Mouse (Mus musculus) neural tube, embryonic 12.5 days (tissue): ENCODE measurements at regions not wholly inside any gene's neighbourhood (a gene's known extent, or its start where the extent isn't known, plus 50 kb on each side); places are given as distances from the start of the nearest gene placed in this dataset.

Experiments used
- ATAC-seq: fragments of 200-750 bp; cut with Nextera tagmentation; 2 replicates; pipeline ENCODE4 v1.8.0; 2017; ENCODE audit warnings: low read depth, mild to moderate bottlenecking, moderate TSS enrichment, moderate library complexity; ENCODE audit not compliant: low FRiP score
- H3K27ac ChIP-seq: fragments of 300-500 bp; sonication (generic); 2 replicates; pipeline ENCODE4 v1.5.1; 2016
- H3K27me3 ChIP-seq: fragments of 300-500 bp; sonication (generic); replicated peaks from 2 replicates; pipeline ENCODE4 v1.6.1; 2016; ENCODE audit warnings: mild to moderate bottlenecking
- H3K36me3 ChIP-seq: fragments of 300-500 bp; sonication (generic); 2 replicates; pipeline ENCODE4 v1.6.1; 2016; ENCODE audit warnings: mild to moderate bottlenecking
- H3K4me1 ChIP-seq: fragments of 300-500 bp; sonication (generic); 2 replicates; pipeline ENCODE4 v1.6.1; 2016
- H3K4me2 ChIP-seq: fragments of 300-500 bp; sonication (generic); replicated peaks from 2 replicates; pipeline ENCODE4 v1.6.1; 2016; ENCODE audit warnings: mild to moderate bottlenecking
- H3K4me3 ChIP-seq: fragments of 300-500 bp; sonication (generic); 2 replicates; pipeline ENCODE4 v1.5.1; 2016
- H3K9ac ChIP-seq: fragments of 300-500 bp; sonication (generic); 2 replicates; pipeline ENCODE4 v1.6.1; 2016; ENCODE audit warnings: mild to moderate bottlenecking
- H3K9me3 ChIP-seq: fragments of 300-500 bp; sonication (generic); 2 replicates; pipeline ENCODE4 v1.6.1; 2016; ENCODE audit warnings: mild to moderate bottlenecking
- WGBS: fragments of 180-500 bp; shearing (Covaris S2); methylation state at CpG from one replicate; pipeline ENCODE4 v1.1.7; 2016; 5-methylcytosine and 5-hydroxymethylcytosine counted together

DNA sequence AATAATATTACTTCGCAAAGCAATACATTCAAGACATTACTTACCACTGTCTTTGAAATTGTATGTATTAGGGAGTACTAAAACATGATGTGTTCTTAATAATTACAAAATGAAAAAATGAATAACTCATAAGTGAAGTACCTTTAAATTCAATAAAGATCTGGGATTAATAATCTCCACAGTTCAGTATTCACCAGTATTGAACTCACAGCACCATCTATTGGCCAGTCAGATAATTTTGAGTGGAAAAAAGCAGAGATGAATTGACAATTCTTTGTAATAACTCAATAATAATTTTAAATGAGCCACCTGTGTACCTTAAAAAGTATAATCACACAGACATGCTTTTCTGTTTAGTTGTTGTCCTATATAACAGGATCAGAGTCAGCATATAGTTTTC is 180.7 kb downstream of the Nsun3 start:
- no peaks in the 10 kb centered on the region for H3K9me3 ChIP-seq
- H3K4me2 ChIP-seq = no peak overlapping the region
- WGBS = 92% methylated on average over 1 of the region's 1 CpGs
- no peak overlapping the region for H3K27ac ChIP-seq
- no peaks in the 10 kb centered on the region for H3K27me3 ChIP-seq
- no peak overlapping the region for H3K4me3 ChIP-seq
- no peak for ATAC-seq
- H3K9ac ChIP-seq = no peak overlapping the region
- H3K36me3 ChIP-seq = no peaks in the 10 kb centered on the region
- H3K4me1 ChIP-seq = no peaks in the 10 kb centered on the region

DNA sequence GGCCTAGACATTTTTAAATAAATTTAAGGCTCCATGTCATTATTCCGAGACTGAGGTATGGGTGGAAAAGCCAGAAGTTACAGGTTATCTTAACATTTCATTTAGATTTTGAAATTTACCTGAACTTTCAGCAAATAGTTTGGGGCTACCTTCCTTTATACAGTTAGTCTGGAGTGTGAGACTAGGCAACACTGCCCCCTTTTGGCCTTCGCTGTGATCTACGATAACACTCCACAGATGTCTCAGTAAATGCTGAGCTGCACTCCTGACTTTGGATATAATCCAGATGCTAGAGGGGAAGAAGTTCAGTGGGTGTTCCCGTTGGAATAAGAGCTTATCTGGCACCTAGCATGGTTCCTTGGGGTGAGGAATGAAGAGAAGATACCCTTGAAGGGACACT is 224.6 kb downstream of the Nsun3 start:
- peak; percentile 83 for ATAC-seq
- no peak overlapping the region for H3K4me2 ChIP-seq
- H3K9me3 ChIP-seq = no peaks in the 10 kb centered on the region
- no peaks in the 10 kb centered on the region for H3K36me3 ChIP-seq
- no peaks in the 10 kb centered on the region for H3K4me1 ChIP-seq
- no peaks in the 10 kb centered on the region for H3K27me3 ChIP-seq
- H3K27ac ChIP-seq = no peak overlapping the region
- WGBS = 41% methylated on average over 4 of the region's 4 CpGs
- no peak overlapping the region for H3K9ac ChIP-seq
- no peak overlapping the region for H3K4me3 ChIP-seq

DNA sequence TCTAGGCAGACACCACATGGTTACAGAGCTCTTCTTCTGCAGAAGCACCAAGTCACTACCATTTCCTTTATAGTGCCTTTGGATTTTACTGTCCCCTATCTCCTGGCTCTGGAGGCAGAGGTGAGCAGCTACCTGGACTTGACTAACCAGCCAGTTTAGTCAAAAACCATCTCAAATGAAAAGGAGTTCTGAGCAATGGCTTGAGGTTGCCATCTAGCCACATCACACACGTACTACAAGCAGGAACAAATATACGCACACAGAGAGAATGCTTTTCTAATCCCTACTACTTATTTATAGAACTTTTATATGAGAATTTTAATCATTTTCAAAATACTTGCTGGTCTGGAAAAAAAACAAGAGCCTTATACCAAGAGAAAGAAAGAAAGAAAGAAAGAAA is 243.5 kb downstream of the Nsun3 start:
- H3K27ac ChIP-seq = no peak overlapping the region
- no peak overlapping the region for H3K4me2 ChIP-seq
- H3K4me3 ChIP-seq = no peak overlapping the region
- H3K36me3 ChIP-seq = no peaks in the 10 kb centered on the region
- no peaks in the 10 kb centered on the region for H3K9me3 ChIP-seq
- no peak overlapping the region for H3K9ac ChIP-seq
- ATAC-seq = no peak
- H3K4me1 ChIP-seq = no peaks in the 10 kb centered on the region
- 91% methylated on average over 2 of the region's 2 CpGs for WGBS
- no peaks in the 10 kb centered on the region for H3K27me3 ChIP-seq

DNA sequence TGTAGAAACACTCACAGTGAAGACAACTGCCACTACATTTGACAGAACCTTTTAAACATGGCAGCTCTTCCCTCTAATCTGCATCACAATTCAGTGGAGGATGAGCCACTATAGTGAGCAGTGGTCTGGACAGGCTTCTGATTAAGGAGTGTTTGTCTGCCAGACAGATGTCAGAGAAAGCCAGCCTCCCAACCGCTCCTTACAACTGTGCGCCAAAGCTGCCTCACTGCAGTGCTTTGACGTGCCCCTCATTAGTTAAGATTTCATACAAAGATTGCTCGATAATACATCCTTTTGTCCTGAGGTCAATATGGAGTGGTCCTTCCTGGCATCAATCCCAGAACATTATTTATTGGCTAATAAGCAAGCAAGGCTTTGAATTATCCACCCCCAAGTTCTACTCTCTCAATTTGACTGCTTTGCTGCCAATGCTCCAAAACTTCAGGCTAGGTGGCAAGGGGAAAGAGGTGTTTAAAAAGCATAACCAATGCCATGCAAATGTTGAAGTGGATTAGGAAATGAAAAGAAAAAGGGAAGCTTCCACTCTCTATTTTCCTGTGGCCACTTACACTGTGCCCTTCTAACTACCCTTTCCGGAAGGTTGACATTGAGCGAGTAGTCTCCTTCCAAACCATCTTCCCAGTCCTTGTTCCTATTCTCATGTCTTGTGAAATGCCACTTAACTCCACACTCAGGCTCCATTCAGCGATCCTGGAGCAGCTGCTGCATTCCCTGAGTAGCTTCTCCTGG is 248.7 kb downstream of the Nsun3 start:
- no peak overlapping the region for H3K9ac ChIP-seq
- no peak overlapping the region for H3K4me3 ChIP-seq
- peak; percentile 77; the same call in 1 of the 2 replicates for ATAC-seq
- 75% methylated on average over 7 of the region's 7 CpGs for WGBS
- H3K27me3 ChIP-seq = no peaks in the 10 kb centered on the region
- no peak overlapping the region for H3K4me2 ChIP-seq
- no peaks in the 10 kb centered on the region for H3K4me1 ChIP-seq
- H3K36me3 ChIP-seq = no peaks in the 10 kb centered on the region
- H3K27ac ChIP-seq = no peak overlapping the region
- no peaks in the 10 kb centered on the region for H3K9me3 ChIP-seq

DNA sequence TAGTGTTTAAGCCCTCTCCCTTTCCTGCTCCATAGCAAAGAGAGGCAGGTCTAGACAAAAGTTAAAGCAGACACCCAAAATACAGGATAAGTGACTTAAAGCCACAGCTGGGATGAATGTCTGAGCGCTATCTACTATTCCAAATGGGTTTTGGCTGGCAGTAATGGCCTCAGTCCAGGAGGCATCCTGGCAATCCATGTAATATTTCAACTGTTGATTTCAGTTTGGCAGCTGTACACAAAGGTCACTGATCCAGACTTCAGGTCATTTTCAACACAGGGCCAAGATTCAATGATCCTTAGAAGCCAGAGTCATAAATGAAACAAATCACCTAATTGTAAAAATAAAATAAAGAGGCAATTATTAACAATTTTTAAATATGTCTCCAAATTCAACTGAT is 277.3 kb downstream of the Nsun3 start:
- no peaks in the 10 kb centered on the region for H3K4me1 ChIP-seq
- H3K4me2 ChIP-seq = no peak overlapping the region
- no peaks in the 10 kb centered on the region for H3K36me3 ChIP-seq
- WGBS = 84% methylated on average over 1 of the region's 1 CpGs
- no peak overlapping the region for H3K27ac ChIP-seq
- H3K9me3 ChIP-seq = no peaks in the 10 kb centered on the region
- no peak for ATAC-seq
- H3K9ac ChIP-seq = no peak overlapping the region
- no peaks in the 10 kb centered on the region for H3K27me3 ChIP-seq
- H3K4me3 ChIP-seq = no peak overlapping the region

DNA sequence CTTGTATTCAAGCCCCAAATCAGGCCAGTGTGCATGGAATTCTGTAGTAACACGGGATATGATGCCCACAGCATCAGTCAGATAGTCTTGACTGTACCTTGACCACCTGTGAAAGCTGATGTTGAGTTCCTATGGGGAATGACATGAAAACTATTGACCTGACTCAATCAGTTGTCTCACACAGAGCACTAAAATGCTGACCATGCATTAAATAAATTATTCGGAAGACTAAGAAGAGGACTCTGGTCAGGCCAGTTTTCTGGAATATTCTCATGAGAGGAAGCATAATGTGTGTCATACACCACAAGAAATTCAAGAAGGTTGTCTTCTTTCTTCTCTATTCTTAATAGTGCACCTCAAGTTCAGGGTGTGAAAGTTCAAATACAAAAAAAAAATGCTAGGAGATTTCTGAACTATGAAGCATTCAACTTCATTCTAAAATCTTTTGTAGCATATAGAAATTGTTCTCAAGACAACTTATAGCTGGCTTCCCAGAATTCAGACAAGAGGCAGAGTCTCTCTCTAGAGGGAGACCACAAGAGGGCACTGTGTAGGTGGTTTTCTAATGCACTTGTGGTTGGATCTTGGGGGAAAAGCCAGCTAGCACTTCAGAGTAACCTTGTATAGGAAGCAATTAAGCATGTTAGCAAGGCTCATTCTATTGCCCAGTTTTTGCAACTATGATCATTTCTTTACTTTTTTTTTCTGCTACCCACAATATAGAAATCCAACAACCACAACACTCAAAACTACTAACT is 279.7 kb downstream of the Nsun3 start:
- 64% methylated on average over 2 of the region's 2 CpGs for WGBS
- Histone ChIP-seq H3K9me3 (no peaks in the 10 kb centered on the region), H3K9ac (no peak overlapping the region), H3K4me1 (no peaks in the 10 kb centered on the region), H3K4me3 (no peak overlapping the region), H3K4me2 (no peak overlapping the region), H3K27ac (no peak overlapping the region), H3K36me3 (no peaks in the 10 kb centered on the region), H3K27me3 (no peaks in the 10 kb centered on the region)
- no peak for ATAC-seq

DNA sequence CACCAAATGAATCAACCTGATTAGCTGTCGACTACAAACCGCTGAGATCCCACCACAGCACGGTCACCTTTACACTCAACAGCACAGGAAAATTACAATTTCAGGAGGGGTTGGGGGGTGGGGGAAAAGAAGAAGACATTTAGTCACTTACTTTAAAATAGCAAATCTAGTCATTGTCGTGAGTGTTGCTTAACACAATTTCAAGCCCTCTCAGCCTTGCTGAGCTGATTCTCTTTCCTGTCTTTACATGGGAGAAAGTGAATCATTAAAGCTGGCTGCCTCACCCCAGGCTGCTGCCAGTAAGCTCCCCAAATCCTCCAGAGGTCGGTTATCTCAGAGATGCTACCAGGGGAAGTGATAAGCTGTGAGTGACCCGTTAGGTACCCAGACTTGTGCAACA is 285.7 kb downstream of the Nsun3 start:
- no peak overlapping the region for H3K4me2 ChIP-seq
- no peaks in the 10 kb centered on the region for H3K27me3 ChIP-seq
- H3K36me3 ChIP-seq = no peaks in the 10 kb centered on the region
- H3K27ac ChIP-seq = no peak overlapping the region
- ATAC-seq = no peak
- no peak overlapping the region for H3K9ac ChIP-seq
- H3K4me1 ChIP-seq = no peaks in the 10 kb centered on the region
- H3K9me3 ChIP-seq = no peaks in the 10 kb centered on the region
- 77% methylated on average over 6 of the region's 6 CpGs for WGBS
- no peak overlapping the region for H3K4me3 ChIP-seq

DNA sequence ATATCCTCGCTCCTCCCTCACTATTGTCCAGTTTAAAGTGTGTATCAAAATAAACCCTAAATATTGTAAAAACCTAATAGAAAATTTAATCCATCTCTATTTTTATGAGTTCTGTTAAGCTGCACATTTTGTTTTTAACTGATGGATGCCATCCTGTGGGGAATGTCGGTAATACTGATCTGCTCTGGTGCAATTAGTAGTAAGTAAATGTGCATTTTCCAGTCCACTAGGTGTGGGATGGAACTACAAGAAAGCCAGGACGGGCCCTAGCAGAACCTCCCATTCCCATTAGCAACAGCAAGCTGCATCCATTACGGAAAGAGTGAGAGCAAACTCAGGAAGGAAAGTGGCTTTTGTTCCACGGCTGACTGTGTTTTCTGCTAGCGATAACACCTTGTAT is 286.3 kb downstream of the Nsun3 start:
- no peaks in the 10 kb centered on the region for H3K36me3 ChIP-seq
- H3K4me2 ChIP-seq = no peak overlapping the region
- no peaks in the 10 kb centered on the region for H3K9me3 ChIP-seq
- 73% methylated on average over 6 of the region's 6 CpGs for WGBS
- no peaks in the 10 kb centered on the region for H3K4me1 ChIP-seq
- no peaks in the 10 kb centered on the region for H3K27me3 ChIP-seq
- no peak overlapping the region for H3K9ac ChIP-seq
- no peak overlapping the region for H3K27ac ChIP-seq
- no peak overlapping the region for H3K4me3 ChIP-seq
- no peak for ATAC-seq

DNA sequence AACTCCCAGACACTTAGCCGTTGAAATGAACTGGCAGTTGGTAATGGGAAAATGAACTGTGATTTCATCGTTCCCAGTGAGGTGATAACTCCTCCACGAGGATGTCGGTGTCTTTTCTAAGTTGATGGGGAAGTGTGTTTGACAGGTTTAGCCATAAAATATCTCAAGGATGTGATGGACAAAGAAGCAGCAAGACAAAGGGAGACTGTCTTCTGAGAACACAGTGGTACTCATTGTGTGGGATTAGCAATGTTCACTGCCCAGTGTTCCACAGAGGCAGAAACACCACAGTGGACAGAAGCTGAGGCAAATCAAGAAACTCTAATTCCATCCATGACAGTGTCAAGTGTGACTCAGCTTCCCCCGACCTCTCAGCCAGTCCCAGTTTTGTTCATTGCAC is 287.9 kb downstream of the Nsun3 start:
- no peak for ATAC-seq
- Histone ChIP-seq H3K27ac (no peak overlapping the region), H3K36me3 (no peaks in the 10 kb centered on the region), H3K4me1 (no peaks in the 10 kb centered on the region), H3K4me2 (no peak overlapping the region), H3K9ac (no peak overlapping the region), H3K27me3 (no peaks in the 10 kb centered on the region), H3K4me3 (no peak overlapping the region), H3K9me3 (no peaks in the 10 kb centered on the region)
- WGBS = 65% methylated on average over 5 of the region's 5 CpGs

DNA sequence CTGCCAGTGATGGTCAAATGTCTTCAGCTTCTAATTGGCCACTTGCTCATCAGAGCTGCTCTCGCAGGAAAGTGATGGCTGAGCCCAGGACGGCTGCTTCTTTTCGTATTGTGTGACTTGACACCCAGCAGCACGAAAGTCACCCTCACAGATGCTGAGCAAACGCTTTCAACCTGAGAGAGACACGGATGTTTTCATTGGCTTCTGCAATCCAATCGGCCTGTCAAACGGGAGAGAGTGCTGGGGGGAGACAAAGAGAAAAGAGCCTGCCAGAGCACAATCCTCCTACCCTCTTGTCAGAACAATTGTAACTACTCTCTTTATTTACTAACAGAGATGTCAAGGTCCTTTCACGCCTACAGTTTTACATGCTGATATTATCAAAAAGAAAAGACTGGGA is 289.9 kb downstream of the Nsun3 start:
- WGBS = 60% methylated on average over 9 of the region's 9 CpGs
- Histone ChIP-seq H3K9me3 (no peaks in the 10 kb centered on the region), H3K4me2 (no peak overlapping the region), H3K27me3 (no peaks in the 10 kb centered on the region), H3K36me3 (no peaks in the 10 kb centered on the region), H3K27ac (no peak overlapping the region), H3K4me1 (no peaks in the 10 kb centered on the region), H3K9ac (no peak overlapping the region), H3K4me3 (no peak overlapping the region)
- no peak for ATAC-seq

DNA sequence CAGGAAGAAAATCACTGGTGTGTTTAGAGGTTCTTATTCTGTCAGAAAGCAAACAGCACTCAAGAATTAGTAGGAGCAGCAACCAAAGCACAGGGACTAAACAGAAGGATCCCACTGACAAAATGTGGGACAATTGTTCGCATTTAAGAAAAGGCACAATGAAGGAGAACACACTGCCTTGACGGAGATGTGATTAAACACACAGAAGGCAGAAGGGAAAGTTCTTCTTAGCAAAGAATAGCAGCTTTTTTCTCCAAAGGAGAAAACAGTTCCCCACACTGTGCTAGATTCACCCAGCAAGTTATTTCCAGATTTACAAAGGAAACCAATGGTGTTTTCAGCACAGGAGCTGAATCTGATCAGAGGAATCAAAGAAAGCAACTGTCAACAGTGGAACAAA is 316.5 kb downstream of the Nsun3 start:
- Histone ChIP-seq H3K27me3 (no peaks in the 10 kb centered on the region), H3K4me3 (no peak overlapping the region), H3K9ac (no peak overlapping the region), H3K9me3 (no peaks in the 10 kb centered on the region), H3K27ac (no peak overlapping the region), H3K4me2 (no peak overlapping the region), H3K36me3 (no peaks in the 10 kb centered on the region), H3K4me1 (no peaks in the 10 kb centered on the region)
- ATAC-seq = no peak
- 47% methylated on average over 2 of the region's 2 CpGs for WGBS

DNA sequence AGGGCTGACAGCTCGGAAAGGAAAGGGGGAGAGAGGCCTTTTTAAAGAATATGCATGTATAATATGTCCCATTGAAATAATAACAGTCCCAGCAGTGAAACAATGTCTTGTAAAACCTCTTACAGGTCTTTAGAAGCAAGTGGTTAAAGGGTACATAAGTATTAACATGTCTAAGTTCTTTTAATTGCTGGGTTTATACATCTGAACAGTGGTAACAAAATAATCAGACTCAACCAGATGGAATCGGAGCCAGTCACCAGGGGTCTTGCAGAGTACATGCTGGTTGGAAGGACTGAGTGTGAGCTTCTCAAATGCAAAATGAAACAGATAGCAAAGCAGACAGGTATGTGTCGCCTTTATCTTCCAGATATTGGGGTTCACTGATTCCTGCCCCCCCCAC is 317.3 kb downstream of the Nsun3 start:
- no peak overlapping the region for H3K9ac ChIP-seq
- ATAC-seq = no peak
- H3K9me3 ChIP-seq = no peaks in the 10 kb centered on the region
- no peak overlapping the region for H3K27ac ChIP-seq
- no peaks in the 10 kb centered on the region for H3K27me3 ChIP-seq
- H3K4me2 ChIP-seq = no peak overlapping the region
- WGBS = 63% methylated on average over 3 of the region's 3 CpGs
- H3K4me3 ChIP-seq = no peak overlapping the region
- no peaks in the 10 kb centered on the region for H3K36me3 ChIP-seq
- no peaks in the 10 kb centered on the region for H3K4me1 ChIP-seq

DNA sequence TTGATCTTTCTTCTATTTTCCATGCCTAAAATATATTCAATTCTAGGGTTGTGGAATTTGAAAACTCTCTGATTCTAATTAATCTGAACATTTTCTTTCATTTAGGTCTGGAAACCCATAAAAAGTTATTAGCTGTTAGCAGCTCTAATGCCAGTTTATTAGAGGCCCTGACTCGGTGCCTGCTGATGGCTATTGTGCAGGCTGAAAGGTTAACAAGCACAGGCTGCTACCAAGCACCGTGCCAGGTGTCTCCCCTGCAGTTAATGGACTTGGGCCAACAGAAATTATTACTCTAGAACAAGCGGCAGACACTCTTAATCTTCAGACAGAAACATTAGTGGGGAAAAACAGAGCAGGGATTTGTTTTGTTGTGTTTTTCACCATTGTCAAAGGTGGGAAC is 317.8 kb downstream of the Nsun3 start:
- no peak for ATAC-seq

More for the DNA sequence above, 317.8 kb downstream of the Nsun3 start:
- no peak overlapping the region for H3K4me3 ChIP-seq
- no peaks in the 10 kb centered on the region for H3K9me3 ChIP-seq
- WGBS = 20% methylated on average over 3 of the region's 3 CpGs
- H3K4me2 ChIP-seq = no peak overlapping the region
- no peak overlapping the region for H3K9ac ChIP-seq
- H3K27ac ChIP-seq = no peak overlapping the region
- H3K4me1 ChIP-seq = no peaks in the 10 kb centered on the region
- no peaks in the 10 kb centered on the region for H3K27me3 ChIP-seq
- no peaks in the 10 kb centered on the region for H3K36me3 ChIP-seq
